Mouse (Mus musculus): ENCODE results near the gene Trim39. TPM values are rescaled to one million over a fixed set of nuclear protein-coding genes. Genes with fewer than 3 reads are reported as not detected.
"Not testable (repeated sequence)": the region's sequence is repeated elsewhere in the genome, so short reads cannot be mapped to it uniquely, and the experiment has no call there.

Trim39 gene
- polyA plus RNA-seq, 1 experiment from 2014 or later, result 10.4 TPM

DNA sequence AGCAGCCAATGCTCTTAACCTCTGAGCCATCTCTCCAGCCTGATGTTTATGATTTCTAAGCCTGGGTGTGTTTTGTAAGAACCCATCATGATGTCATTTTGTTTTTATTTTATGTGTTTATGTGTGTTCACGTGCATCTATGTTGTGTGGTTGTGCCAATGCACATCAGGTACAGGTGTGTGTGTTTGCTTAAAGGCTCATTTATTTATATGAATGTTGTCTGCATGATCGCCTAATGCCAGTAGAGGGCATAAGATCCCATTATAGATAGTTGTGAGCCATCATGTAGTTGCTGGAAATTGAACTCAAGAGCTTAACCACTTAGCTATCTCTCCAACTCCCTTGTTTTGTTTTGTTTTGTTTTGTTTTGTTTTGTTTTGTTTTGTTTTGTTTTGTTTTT, 26.3 kb downstream of the Trim39 start:
- 0 out of 2 replicates have a peak, but pooled peaks cover 4% of the 10 kb centered on the region for H3K4me1 ChIP-seq
- no peaks in the 10 kb centered on the region for H3K36me3 ChIP-seq
- H3K4me2 ChIP-seq, result no peak overlapping the region
- no peaks in the 10 kb centered on the region for H3K9me3 ChIP-seq
- no peak for ATAC-seq (ENCODE audit: extremely low read depth, insufficient number of reproducible peaks, low FRiP score, low TSS enrichment)
- 76% methylated on average over 2 of the region's 2 CpGs for WGBS
- no peak overlapping the region for H3K9ac ChIP-seq
- no peak overlapping the region for H3K4me3 ChIP-seq
- H3K27ac ChIP-seq (replicated peaks), result no peak overlapping the region
- peaks cover 36% of the 10 kb centered on the region for H3K27me3 ChIP-seq (replicated peaks)

DNA sequence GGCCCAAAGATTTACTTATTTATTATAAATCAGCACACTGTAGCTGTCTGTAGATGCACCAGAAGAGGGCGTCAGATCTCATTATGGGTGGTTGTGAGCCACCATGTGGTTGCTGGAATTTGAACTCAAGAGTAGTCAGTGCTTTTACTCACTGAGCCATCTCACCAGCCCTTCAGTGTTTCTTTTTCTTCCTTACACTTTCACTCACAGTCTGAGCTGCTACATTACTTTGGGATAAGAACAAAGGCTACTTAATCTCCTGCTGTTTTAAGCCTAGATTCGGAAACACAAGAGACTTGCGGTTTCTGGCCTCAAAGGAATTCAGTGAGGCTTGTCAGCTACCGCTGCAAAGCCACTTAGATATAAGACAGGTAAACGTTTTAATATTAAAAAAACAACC, 28.0 kb downstream of the Trim39 start:
- H3K27me3 ChIP-seq (replicated peaks), result peaks cover 31% of the 10 kb centered on the region
- H3K4me3 ChIP-seq, result no peak overlapping the region
- peaks cover 7% of the 10 kb centered on the region; the same call in 1 of the 2 replicates for H3K4me1 ChIP-seq
- no peaks in the 10 kb centered on the region for H3K36me3 ChIP-seq
- H3K4me2 ChIP-seq, result no peak overlapping the region
- H3K9ac ChIP-seq, result no peak overlapping the region
- no peak overlapping the region for H3K27ac ChIP-seq (replicated peaks)
- H3K9me3 ChIP-seq, result no peaks in the 10 kb centered on the region
- WGBS, result 25% methylated on average over 5 of the region's 5 CpGs
- no peak for ATAC-seq (ENCODE audit: extremely low read depth, insufficient number of reproducible peaks, low FRiP score, low TSS enrichment)

DNA sequence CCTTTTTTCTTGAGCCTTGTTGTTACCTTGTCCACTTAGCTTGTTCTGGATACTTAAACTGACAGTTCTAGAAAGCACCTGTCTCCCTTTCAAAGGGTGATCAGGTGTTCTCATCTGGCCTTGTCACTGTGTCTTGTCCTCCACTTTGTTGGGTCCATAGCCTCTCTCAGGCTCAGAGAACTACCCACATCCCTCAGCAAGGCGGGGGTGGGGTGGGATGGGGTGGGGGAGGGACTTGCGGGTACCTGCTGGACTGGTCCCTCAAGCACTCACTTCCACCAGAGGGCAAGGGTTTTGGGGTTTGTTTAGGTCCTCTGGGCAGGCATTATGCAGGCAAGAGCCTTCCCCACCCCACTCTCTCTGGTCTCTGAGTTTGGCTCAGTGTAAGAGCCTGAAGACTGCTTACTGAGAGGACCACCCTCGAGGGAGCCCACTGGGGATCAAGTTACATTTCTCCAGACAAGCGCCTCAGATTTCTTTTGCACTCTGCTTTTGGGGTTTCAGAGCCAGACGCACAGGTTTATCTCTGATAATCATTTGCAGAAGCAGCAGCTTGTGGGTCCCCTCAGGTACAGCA, 31.3 kb downstream of the Trim39 start:
- 13% methylated on average over 5 of the region's 5 CpGs for WGBS
- ATAC-seq (ENCODE audit: extremely low read depth, insufficient number of reproducible peaks, low FRiP score, low TSS enrichment), result no peak
- H3K4me2 ChIP-seq, result peak overlapping the region; percentile 12; the same call in 1 of the 2 replicates

DNA sequence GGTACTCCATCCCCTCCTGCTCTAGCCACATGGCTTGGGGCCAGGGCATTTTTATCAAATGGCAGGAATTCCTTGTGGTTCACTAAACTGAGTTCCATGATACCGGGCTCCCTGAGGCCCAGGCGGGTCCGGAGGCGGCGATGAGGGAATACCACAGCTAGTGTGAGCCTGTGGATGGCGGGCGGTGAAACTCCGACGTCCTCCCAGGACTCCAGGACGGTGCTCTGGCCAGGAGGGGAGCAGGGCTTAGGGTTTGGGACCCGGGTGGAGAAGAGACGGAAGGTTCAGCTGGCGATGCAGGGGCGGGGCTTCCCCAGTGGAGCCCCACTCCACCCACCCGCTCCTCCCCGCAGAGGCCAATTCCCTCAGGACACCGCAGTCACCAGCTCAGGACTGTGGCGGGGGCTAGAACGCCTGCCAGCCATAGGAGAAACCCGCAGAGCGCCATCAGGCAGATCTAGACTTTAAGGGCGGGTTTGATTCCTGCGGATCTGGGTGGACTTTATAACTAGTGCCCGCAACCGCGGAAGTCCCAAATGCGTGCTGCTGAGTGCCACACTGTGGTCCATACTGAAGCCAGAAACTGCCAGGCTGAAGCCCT, 34.6 kb downstream of the Trim39 start:
- H3K9ac ChIP-seq, result peak overlapping the region; percentile 77
- peaks cover 47% of the 10 kb centered on the region for H3K27me3 ChIP-seq (replicated peaks)
- under 1% methylated on average over 27 of the region's 27 CpGs for WGBS
- peak overlapping the region; percentile 50 for H3K4me3 ChIP-seq
- peak overlapping the region; percentile 79 for H3K4me2 ChIP-seq
- H3K27ac ChIP-seq (replicated peaks), result no peak overlapping the region
- no peaks in the 10 kb centered on the region for H3K9me3 ChIP-seq
- no peak for ATAC-seq (ENCODE audit: extremely low read depth, insufficient number of reproducible peaks, low FRiP score, low TSS enrichment)
- no peaks in the 10 kb centered on the region for H3K36me3 ChIP-seq
- peaks cover 14% of the 10 kb centered on the region for H3K4me1 ChIP-seq

More for the DNA sequence above, 31.3 kb downstream of the Trim39 start:
- H3K36me3 ChIP-seq, result no peaks in the 10 kb centered on the region
- peaks cover 14% of the 10 kb centered on the region for H3K4me1 ChIP-seq
- H3K4me3 ChIP-seq, result no peak overlapping the region
- no peak overlapping the region for H3K27ac ChIP-seq (replicated peaks)
- peaks cover 45% of the 10 kb centered on the region for H3K27me3 ChIP-seq (replicated peaks)
- H3K9me3 ChIP-seq, result no peaks in the 10 kb centered on the region
- no peak overlapping the region for H3K9ac ChIP-seq

DNA sequence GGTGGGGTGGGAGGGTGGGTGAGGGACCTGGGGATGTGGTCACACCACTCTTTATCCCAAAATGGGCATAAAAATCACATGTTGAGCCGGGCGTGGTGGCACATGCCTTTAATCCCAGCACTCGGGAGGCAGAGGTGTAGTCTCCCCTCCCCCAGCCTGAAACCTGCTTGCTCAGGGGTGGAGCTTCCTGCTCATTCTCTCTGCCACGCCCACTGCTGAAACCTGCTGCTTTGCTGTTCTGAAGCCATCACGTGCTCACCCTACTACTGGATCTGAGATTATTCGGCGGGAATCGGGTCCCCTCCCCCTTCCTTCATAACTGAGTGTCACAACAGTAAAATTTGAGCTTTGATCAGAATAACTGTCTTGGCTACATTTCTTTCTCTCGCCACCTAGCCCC, 36.7 kb downstream of the Trim39 start:
- not testable (repeated sequence) for H3K27ac ChIP-seq (replicated peaks); H3K4me1 ChIP-seq; H3K4me3 ChIP-seq; H3K9me3 ChIP-seq; ATAC-seq (ENCODE audit: extremely low read depth, insufficient number of reproducible peaks, low FRiP score, low TSS enrichment); H3K36me3 ChIP-seq; H3K9ac ChIP-seq; H3K4me2 ChIP-seq
- WGBS, result 12% methylated on average over 8 of the region's 9 CpGs
- peaks cover 38% of the 10 kb centered on the region for H3K27me3 ChIP-seq (replicated peaks)

DNA sequence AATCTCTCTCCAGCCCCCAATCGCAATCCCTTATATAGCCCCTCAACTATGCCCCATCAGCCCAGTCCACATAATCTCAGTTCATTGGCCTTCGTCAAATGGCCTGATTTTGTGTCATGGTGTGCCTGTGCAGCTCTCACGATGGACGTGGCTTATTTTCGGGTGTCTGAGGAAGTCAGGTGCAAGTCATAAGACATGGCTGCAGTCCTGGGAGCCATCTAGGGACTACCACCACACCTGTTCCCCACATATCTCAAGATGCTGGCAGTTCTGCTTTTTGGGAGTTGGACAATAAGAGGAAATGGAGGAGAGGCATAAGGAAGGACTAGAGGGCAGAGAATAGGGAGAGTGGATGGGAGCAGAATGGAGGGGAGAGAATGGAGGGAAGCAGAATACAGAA, 38.5 kb downstream of the Trim39 start:
- Histone ChIP-seq H3K4me2 (no peak overlapping the region), H3K4me3 (no peak overlapping the region), H3K9me3 (no peaks in the 10 kb centered on the region), H3K27me3 (replicated peaks) (peaks cover 34% of the 10 kb centered on the region), H3K9ac (no peak overlapping the region), H3K27ac (replicated peaks) (no peak overlapping the region), H3K36me3 (no peaks in the 10 kb centered on the region), H3K4me1 (peaks cover 12% of the 10 kb centered on the region)
- ATAC-seq (ENCODE audit: extremely low read depth, insufficient number of reproducible peaks, low FRiP score, low TSS enrichment), result no peak
- WGBS, result 69% methylated on average over 5 of the region's 5 CpGs

DNA sequence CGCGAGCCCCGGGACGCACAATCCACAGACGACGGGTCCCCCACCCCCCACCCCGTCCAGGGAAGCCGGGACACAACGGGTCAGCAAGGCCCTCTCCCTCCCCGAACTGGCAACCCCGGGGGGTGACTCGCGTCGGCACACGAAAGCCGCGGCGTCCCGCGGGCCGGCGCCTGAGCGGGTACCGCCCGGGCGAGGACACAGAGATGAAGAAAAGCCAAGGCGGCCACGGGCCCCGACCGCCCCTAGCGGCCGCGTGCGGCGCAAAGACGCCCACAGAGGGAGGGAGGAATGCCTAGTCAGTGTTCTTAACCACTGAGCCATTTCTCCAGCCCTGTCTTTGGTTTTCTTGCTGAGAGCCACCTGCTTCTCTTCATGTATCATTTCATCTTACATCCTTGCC, 40.7 kb downstream of the Trim39 start:
- no peak for ATAC-seq (ENCODE audit: extremely low read depth, insufficient number of reproducible peaks, low FRiP score, low TSS enrichment)
- Histone ChIP-seq H3K27me3 (replicated peaks) (peaks cover 34% of the 10 kb centered on the region), H3K9ac (no peak overlapping the region), H3K4me2 (no peak overlapping the region), H3K4me1 (peaks cover 5% of the 10 kb centered on the region), H3K9me3 (no peaks in the 10 kb centered on the region), H3K4me3 (no peak overlapping the region), H3K36me3 (no peaks in the 10 kb centered on the region), H3K27ac (replicated peaks) (no peak overlapping the region)
- 4% methylated on average over 36 of the region's 36 CpGs for WGBS

DNA sequence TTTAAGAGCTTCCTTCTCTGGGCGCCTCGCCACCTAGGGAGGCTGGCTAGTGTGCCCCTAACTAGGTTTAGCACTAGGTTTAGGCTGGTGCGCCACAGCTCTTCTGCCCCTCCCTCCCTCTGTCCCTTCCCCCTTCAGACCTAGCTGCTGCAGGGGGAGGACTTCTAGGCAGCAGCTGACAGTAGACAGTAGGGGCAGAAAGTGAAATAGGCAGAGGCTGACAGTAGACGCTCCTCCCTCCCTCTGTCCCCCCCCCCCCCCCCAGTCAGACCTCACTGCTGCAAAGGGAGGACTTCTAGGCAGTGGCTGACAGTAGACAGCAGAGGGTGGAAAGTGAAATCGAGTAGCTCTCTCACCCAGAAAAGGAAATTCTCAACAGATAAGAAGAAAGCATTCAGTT, 43.0 kb downstream of the Trim39 start:
- Histone ChIP-seq H3K9me3 (no peaks in the 10 kb centered on the region), H3K4me3 (no peak overlapping the region), H3K4me2 (no peak overlapping the region), H3K4me1 (peaks cover 13% of the 10 kb centered on the region), H3K36me3 (no peaks in the 10 kb centered on the region), H3K9ac (no peak overlapping the region), H3K27ac (replicated peaks) (no peak overlapping the region), H3K27me3 (replicated peaks) (peaks cover 42% of the 10 kb centered on the region)
- ATAC-seq (ENCODE audit: extremely low read depth, insufficient number of reproducible peaks, low FRiP score, low TSS enrichment), result no peak
- WGBS, result 2% methylated on average over 4 of the region's 5 CpGs

DNA sequence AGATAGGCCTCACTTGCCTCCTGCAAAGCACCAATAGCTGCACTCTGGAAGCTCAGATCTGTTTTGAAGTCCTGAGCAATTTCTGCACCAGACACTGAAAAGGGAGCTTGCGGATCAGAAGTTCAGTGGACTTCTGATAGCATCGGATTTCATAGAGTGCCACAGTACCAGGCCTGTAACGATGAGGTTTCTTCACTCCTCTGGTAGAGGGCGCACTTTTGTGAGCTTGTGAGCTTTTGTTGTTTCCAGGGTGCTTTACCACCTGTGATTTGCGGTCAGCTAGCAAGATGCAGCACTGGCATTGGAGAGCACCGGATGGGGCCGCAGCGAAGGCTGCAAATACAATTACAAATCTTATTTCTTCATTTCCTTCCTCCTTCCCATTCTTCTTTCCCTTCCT, 45.1 kb downstream of the Trim39 start:
- Histone ChIP-seq H3K27ac (replicated peaks) (no peak overlapping the region), H3K36me3 (no peaks in the 10 kb centered on the region), H3K9me3 (no peaks in the 10 kb centered on the region), H3K9ac (no peak overlapping the region), H3K4me3 (no peak overlapping the region), H3K4me2 (no peak overlapping the region), H3K4me1 (peaks cover 13% of the 10 kb centered on the region), H3K27me3 (replicated peaks) (peaks cover 52% of the 10 kb centered on the region)
- WGBS, result 18% methylated on average over 8 of the region's 8 CpGs
- ATAC-seq (ENCODE audit: extremely low read depth, insufficient number of reproducible peaks, low FRiP score, low TSS enrichment), result no peak

DNA sequence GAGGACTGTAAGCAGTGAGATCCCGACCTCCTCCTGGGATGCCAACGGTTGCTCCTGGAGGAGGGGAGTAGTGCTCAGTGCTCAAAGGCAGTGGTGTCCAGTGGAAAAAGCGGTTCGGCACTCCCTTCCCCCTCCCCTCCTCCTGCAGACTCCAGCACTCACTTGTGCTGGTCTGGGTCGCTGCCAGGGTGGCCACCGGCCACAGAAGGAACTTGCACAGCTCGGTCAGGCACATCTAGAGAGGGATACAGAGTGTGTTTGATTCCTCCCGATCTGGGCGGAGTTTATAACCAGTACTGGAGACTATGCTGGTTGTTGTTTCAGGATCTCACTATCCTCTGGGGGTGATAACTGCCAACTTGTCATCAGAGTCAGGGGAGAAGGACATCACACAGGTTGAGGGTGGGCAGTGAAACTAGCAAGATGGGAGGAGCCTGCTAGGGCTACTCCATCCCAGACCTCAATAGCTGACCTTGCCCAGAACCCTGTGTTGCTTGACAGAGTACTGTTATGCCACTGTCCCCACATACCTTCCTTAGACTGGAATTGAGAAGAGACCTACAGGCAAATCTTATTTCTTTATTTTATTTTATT, 46.7 kb downstream of the Trim39 start:
- Histone ChIP-seq H3K4me2 (peak overlapping the region; percentile 57), H3K9ac (peak overlapping the region; percentile 51; the same call in 1 of the 2 replicates), H3K36me3 (no peaks in the 10 kb centered on the region), H3K4me3 (peak overlapping the region; percentile 30), H3K27me3 (replicated peaks) (peaks cover 68% of the 10 kb centered on the region), H3K27ac (replicated peaks) (no peak overlapping the region), H3K9me3 (no peaks in the 10 kb centered on the region), H3K4me1 (peaks cover 13% of the 10 kb centered on the region)
- WGBS, result 10% methylated on average over 9 of the region's 9 CpGs
- peak; percentile 14; the same call in 1 of the 2 replicates for ATAC-seq (ENCODE audit: extremely low read depth, insufficient number of reproducible peaks, low FRiP score, low TSS enrichment)

DNA sequence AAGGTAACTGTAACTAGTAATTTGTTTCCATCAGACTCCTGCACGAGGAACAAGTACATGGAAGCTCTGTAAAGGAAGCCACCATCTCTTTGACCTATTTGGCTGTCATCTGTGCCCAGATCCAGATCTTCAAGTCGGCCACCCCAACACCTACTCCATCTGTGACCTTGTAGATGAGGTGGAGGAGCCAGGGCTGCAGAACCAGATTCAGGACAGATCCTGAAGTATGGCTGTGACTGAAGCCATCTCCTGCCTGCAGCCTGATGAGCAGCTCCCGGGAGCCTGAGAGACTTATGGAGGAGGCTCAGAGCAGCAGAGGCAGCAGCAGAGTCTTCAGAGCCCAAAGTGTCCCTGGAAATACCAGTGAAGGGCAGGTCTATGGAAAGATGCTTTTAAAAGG, 47.6 kb downstream of the Trim39 start:
- WGBS, result 42% methylated on average over 3 of the region's 3 CpGs
- H3K36me3 ChIP-seq, result no peaks in the 10 kb centered on the region

More for the DNA sequence above, 47.6 kb downstream of the Trim39 start:
- H3K4me2 ChIP-seq, result peak overlapping the region; percentile 57; the same call in 1 of the 2 replicates
- H3K27me3 ChIP-seq (replicated peaks), result peaks cover 76% of the 10 kb centered on the region
- H3K27ac ChIP-seq (replicated peaks), result no peak overlapping the region
- H3K9ac ChIP-seq, result no peak overlapping the region
- no peak for ATAC-seq (ENCODE audit: extremely low read depth, insufficient number of reproducible peaks, low FRiP score, low TSS enrichment)
- peaks cover 13% of the 10 kb centered on the region for H3K4me1 ChIP-seq
- H3K9me3 ChIP-seq, result no peaks in the 10 kb centered on the region
- H3K4me3 ChIP-seq, result no peak overlapping the region

Measured in heart, embryonic 13.5 days (tissue).